Mouse (Mus musculus) mammary gland, adult 2 months (tissue): ENCODE data around the gene Slc25a48. TPM values are rescaled to one million over a fixed set of nuclear protein-coding genes. Genes with fewer than 3 reads are reported as not detected.

Experiments used
- polyA plus RNA-seq: library from polyadenylated mRNA; depleted of rRNA; stranded (reverse); fragments of >200 nt; gene quantifications from 2 replicates; pipeline ENCODE4 v1.2.3, GENCODE M21; 2012; ENCODE audit warnings: low replicate concordance; rRNA removed

Gene Slc25a48
- 1.6 and 2.7 TPM in 2 replicates for polyA plus RNA-seq

DNA sequence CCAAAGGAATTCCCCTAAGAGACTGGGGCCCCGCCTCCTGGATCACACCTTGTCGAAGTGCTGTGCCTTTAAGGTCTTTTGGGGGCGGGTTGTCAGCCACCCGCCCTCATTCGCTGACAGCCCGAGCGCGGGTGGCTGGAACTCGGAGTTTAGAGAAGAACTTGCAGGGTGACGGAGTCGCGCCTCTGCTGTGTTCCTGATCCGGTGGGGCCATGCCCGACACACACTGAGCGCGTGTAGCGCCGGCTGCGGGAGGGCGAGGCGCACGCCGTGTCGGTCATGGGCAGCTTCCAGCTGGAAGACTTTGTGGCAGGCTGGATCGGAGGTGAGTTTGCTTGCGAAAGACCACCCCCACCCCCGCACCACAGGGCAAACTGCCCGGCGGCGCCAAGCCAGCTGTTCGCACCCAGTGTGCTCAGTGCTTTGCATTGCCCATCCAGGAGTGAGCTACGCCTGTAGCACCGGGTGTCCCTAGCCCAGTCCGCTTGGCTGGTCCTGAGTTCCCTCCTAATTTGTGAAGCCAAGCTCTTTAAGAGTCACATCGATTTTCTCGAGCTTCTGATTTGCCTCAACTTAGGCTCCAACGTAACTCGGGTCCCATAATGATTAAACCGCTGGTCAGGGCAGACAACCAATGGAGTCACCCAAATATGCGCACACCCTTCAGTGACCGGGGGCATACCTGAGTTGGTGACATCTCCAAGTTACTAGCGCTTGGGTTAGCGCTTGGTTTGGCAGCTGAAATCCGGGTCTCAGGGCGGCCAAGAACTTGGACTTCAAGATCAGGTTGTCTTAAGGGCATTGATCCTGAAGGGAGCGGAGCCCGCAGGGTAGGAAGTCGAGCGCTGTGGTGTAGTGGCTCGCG is at the start of gene Slc25a48:
Gene Slc25a48, plus strand, starts transcription at position 145 of the 865 bp plus-strand sequence.

DNA sequence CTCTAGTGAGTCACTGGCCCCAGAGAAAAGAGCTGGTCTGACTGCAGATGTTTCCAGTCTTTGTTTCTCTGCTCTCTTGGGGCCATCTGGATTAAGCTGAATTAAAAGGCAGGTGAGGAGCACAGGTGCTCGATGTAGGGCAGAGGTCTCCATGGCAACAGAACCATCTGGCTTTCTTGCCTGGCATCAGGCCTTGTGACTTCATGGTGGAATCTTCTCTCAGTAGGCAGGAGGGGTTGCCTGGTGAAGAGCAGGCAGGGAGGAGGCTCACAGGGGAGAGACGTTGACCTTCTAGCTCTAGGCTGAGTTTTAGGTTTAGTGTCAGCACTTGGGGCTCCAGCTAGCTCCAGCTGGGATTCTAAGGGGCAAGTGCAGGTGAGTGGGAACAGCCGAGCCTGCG is 11.8 kb upstream of the Slc25a48 start, which contains the start of gene Gm3045:
Gene Gm3045, plus strand, starts transcription at position 230 of the 400 bp plus-strand sequence.

DNA sequence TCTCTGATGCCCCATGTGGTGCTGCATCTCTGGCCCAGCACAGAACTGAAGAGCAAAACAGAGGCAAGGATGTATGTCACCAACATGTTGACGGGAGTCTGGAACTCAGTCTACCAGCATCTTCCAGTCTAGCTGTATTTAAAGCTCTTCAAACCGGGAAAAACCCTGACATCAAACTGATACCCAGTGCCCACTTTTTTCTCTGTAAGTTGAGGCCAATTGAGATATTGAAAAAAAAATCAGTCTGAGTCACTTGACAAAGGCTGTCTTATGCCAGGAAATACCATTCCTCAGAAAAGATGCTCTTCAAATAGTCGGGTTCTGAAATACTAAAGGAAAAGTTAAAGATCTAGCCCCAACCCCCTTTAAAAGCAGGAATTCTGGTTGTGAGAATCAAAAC is 44.0 kb downstream of the Slc25a48 start, which contains the start of gene Il9:
Gene Il9, minus strand, starts transcription at position 101 of the 400 bp plus-strand sequence.

DNA sequence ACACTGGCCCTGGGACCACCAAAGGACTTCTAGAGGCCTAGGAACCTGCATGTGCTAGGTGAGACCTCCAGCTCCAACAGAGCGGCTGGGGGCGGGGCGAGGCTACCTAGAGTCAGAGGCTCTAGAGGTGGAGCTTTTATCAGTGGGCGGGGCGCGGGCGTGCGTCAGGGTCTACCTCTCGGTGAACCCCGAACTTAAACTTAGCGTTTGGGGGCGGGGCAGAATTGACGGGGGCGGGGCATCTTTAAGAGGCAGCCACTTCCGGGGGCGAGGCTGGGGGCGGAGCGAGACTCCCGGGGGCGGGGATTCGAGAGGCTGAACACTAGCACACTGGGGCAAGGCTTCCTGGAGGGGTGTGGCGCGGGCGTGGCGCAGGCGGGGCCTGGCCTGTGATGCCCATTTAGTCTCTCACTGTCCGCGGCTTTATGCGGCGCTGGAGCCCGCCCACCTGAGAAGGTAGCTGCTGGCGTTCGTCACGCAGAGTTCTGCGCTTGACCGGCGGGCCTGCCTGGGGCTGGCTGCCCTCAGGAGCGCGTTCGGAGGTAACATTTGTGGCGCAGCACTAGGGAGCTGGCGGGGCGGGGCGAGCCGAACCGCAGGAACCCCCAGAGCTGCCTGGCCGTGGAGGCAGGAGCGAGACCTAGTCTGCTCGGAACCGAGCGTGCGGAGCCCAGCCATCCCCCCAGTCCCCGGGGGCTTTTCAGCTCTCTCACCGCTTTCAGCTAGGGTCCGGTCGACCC is 84.1 kb downstream of the Slc25a48 start, which contains the start of gene Fbxl21:
Gene Fbxl21, plus strand, starts transcription at position 392 of the 740 bp plus-strand sequence.

Other genes with a start within 250 kb of the Slc25a48 start
- gene Neurog1, start 186.2 kb upstream of the Slc25a48 start, polyA plus RNA-seq: not detected in 2 replicates
- gene Cxcl14, start 141.8 kb upstream of the Slc25a48 start, polyA plus RNA-seq: 96.7 and 173 TPM in 2 replicates
- gene Gm3045, start 11.8 kb upstream of the Slc25a48 start, polyA plus RNA-seq: not detected in 2 replicates
- gene Il9, start 43.9 kb downstream of the Slc25a48 start, polyA plus RNA-seq: not detected in 2 replicates
- 0.93 and 1.3 TPM in 2 replicates for gene Fbxl21, start 84.1 kb downstream of the Slc25a48 start, polyA plus RNA-seq
- 0.39 TPM in 1 of 2 replicates, not detected in the other for gene Lect2, start 110.1 kb downstream of the Slc25a48 start, polyA plus RNA-seq
- 101 and 139 TPM in 2 replicates for gene Tgfbi, start 171.2 kb downstream of the Slc25a48 start, polyA plus RNA-seq